Mouse (Mus musculus) intestine, embryonic 14.5 days (tissue): ENCODE results near the gene Vpreb3. TPM values are rescaled to one million over a fixed set of nuclear protein-coding genes. Genes with fewer than 3 reads are reported as not detected.
"Not testable (repeated sequence)": the region's sequence is repeated elsewhere in the genome, so short reads cannot be mapped to it uniquely, and the experiment has no call there.

Experiments used
- ATAC-seq: fragments of 200-750 bp; cut with Nextera tagmentation; replicated peaks from 2 replicates; pipeline ENCODE4 v1.8.0; 2017; ENCODE audit warnings: low read depth, moderate number of reproducible peaks, moderate TSS enrichment, moderate library complexity; ENCODE audit not compliant: low FRiP score, low TSS enrichment
- DNase-seq: peaks from one replicate; pipeline ENCODE4 v3.0.0-alpha.2; 2018; ENCODE audit warnings: low spot score
- H3K27ac ChIP-seq: fragments of 300-500 bp; sonication (generic); 2 replicates; pipeline ENCODE4 v1.5.1; 2014; ENCODE audit warnings: low read depth, mild to moderate bottlenecking, control low read depth
- H3K27me3 ChIP-seq: fragments of 300-500 bp; sonication (generic); replicated peaks from 2 replicates; pipeline ENCODE4 v1.6.1; 2014; ENCODE audit warnings: low read length, control low read depth; ENCODE audit not compliant: control insufficient read depth, insufficient read depth
- H3K36me3 ChIP-seq: fragments of 300-500 bp; sonication (generic); 2 replicates; pipeline ENCODE4 v1.6.1; 2014; ENCODE audit warnings: low read length, control low read depth; ENCODE audit not compliant: control insufficient read depth, insufficient read depth
- H3K4me1 ChIP-seq: fragments of 300-500 bp; sonication (generic); replicated peaks from 2 replicates; pipeline ENCODE4 v1.6.1; 2014; ENCODE audit warnings: low read length, control low read depth, mixed read lengths; ENCODE audit not compliant: control insufficient read depth, insufficient read depth
- H3K4me2 ChIP-seq: fragments of 300-500 bp; sonication (generic); 2 replicates; pipeline ENCODE4 v1.6.1; 2014; ENCODE audit warnings: low read length
- H3K4me3 ChIP-seq: fragments of 300-500 bp; sonication (generic); 2 replicates; pipeline ENCODE4 v1.5.1; 2014; ENCODE audit warnings: low read depth, low read length, control low read depth, mixed read lengths
- H3K9ac ChIP-seq: fragments of 300-500 bp; sonication (generic); 2 replicates; pipeline ENCODE4 v1.6.1; 2014; ENCODE audit warnings: mild to moderate bottlenecking, low read length
- H3K9me3 ChIP-seq: fragments of 300-500 bp; sonication (generic); 2 replicates; pipeline ENCODE4 v1.6.1; 2016; ENCODE audit warnings: low read length, control low read depth; ENCODE audit not compliant: control insufficient read depth
- WGBS: fragments of 180-500 bp; shearing (Covaris S2); extraction: QIAGEN DNeasy Blood & Tissue Kit; methylation state at CpG from one replicate; pipeline ENCODE4 v1.1.7; 2014; 5-methylcytosine and 5-hydroxymethylcytosine counted together
- polyA plus RNA-seq: library from polyadenylated mRNA; unstranded; fragments of >200 nt; fragmentation: Nextera tagmentation; extraction: Ambion mirVana; gene quantifications from 2 replicates; pipeline ENCODE4 v1.2.1, GENCODE M21; 2014

The Vpreb3 gene
- polyA plus RNA-seq, 1 experiment from 2014 or later, result not detected

DNA sequence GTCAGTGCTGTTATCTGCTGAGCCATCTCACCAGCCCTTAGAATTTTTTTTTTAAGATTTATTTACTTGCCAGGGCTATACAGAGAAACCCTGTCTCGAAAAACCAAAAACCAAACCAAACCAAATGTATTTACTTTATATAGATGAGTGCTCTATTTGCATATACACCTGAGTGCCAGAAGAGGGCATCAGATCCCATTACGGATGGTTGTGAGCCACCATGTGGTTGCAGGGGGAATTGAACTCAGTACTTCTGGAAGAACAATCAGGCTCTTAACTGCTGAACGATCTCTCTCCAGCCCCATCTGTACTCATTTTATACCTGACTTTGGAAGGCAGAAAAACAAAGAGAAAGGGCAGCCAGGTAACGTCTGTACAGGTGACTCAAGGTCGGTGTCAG is 32.4 kb downstream of the Vpreb3 start:
- Histone ChIP-seq H3K36me3 (no peaks in the 10 kb centered on the region), H3K4me1 (no peaks in the 10 kb centered on the region), H3K4me2 (no peak overlapping the region), H3K4me3 (no peak overlapping the region), H3K27ac (no peak overlapping the region), H3K9ac (no peak overlapping the region), H3K9me3 (no peaks in the 10 kb centered on the region), H3K27me3 (no peaks in the 10 kb centered on the region)
- DNase-seq, result no peak
- no peak for ATAC-seq
- 79% methylated on average over 5 of the region's 5 CpGs for WGBS

- DNase-seq (no peak), ATAC-seq (no peak)
- no peaks in the 10 kb centered on the region for H3K27me3 ChIP-seq
- H3K4me1 ChIP-seq, result no peaks in the 10 kb centered on the region
- no peak overlapping the region for H3K27ac ChIP-seq
- no peaks in the 10 kb centered on the region for H3K36me3 ChIP-seq
- no peak overlapping the region for H3K4me3 ChIP-seq
- H3K9me3 ChIP-seq, result no peaks in the 10 kb centered on the region
- H3K4me2 ChIP-seq, result no peak overlapping the region
- H3K9ac ChIP-seq, result no peak overlapping the region
- WGBS, result 51% methylated on average over 10 of the region's 10 CpGs
These were observed 35.4 kb downstream of the Vpreb3 start for GRCm38 (mm10) chr10:75978119-75978834.

DNA sequence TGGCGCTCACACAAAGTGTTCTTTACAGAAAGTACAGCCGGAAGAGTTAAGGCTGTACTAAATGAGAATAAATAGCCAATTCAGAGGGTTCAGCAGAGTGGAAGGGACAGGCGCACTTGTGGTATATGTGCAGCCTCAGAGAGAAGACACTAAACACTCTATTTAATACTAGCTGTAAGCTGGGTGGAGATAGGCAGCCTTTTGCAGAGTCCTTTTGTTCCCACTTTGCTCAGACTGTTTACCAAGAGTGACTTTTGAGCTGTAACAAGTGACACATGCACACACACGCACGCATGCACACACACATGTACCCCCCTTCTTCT is 35.9 kb downstream of the Vpreb3 start:
- H3K9me3 ChIP-seq, result no peaks in the 10 kb centered on the region
- H3K36me3 ChIP-seq, result no peaks in the 10 kb centered on the region
- no peak for ATAC-seq
- no peaks in the 10 kb centered on the region for H3K27me3 ChIP-seq
- DNase-seq, result no peak
- no peak overlapping the region for H3K4me3 ChIP-seq
- no peak overlapping the region for H3K4me2 ChIP-seq
- H3K4me1 ChIP-seq, result no peaks in the 10 kb centered on the region
- 89% methylated on average over 5 of the region's 5 CpGs for WGBS
- H3K9ac ChIP-seq, result no peak overlapping the region
- no peak overlapping the region for H3K27ac ChIP-seq

- no peaks in the 10 kb centered on the region for H3K27me3 ChIP-seq
- no peaks in the 10 kb centered on the region for H3K4me1 ChIP-seq
- no peak overlapping the region for H3K9ac ChIP-seq
- no peaks in the 10 kb centered on the region for H3K36me3 ChIP-seq
- no peak overlapping the region for H3K4me2 ChIP-seq
- DNase-seq (no peak), ATAC-seq (no peak)
- no peaks in the 10 kb centered on the region for H3K9me3 ChIP-seq
- H3K4me3 ChIP-seq, result no peak overlapping the region
- H3K27ac ChIP-seq, result no peak overlapping the region
- 88% methylated on average over 3 of the region's 3 CpGs for WGBS
These were observed 36.6 kb downstream of the Vpreb3 start for GRCm38 (mm10) chr10:75979432-75979831.

GRCm38 (mm10) chr10:75990430-75991042 is 47.7 kb downstream of the Vpreb3 start:
- Histone ChIP-seq H3K27me3 (no peaks in the 10 kb centered on the region), H3K9ac (no peak overlapping the region), H3K4me2 (no peak overlapping the region), H3K27ac (no peak overlapping the region), H3K9me3 (no peaks in the 10 kb centered on the region), H3K4me3 (no peak overlapping the region), H3K4me1 (peaks cover 5% of the 10 kb centered on the region; the same call in 1 of the 2 replicates), H3K36me3 (no peaks in the 10 kb centered on the region)
- ATAC-seq, result no peak
- DNase-seq, result no peak
- 81% methylated on average over 4 of the region's 4 CpGs for WGBS

DNA sequence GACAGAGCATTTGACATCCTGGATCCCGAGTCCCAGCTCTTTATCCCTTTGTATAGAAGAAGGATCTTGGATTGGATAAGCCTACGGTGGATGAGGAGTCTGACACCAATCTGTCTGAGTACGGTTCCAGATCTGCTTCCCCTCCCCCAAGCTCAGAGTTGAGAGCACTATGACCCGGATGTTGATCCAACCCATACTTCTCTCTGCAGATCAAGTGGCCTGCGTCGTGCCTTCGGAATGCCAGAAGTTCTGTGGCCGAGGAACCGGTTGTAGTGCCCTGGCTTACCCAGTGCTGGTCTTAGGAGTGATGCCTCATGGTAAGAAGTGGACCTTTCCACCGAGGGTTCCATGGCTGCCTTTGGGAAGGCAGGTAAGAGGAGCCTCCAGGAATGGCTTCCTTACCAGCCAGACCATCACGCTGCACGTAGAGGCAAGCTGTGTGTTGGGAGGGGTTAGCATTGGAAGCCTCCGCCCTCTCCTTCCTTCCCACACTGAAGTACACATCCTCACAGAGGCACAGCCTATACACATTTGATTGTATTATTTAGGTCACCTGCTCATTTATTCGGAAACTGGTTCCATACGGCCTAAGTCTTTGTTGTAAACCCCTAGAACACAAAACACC is 50.9 kb downstream of the Vpreb3 start:
- no peak for ATAC-seq
- Histone ChIP-seq H3K9me3 (no peaks in the 10 kb centered on the region), H3K27ac (no peak overlapping the region), H3K36me3 (no peaks in the 10 kb centered on the region), H3K27me3 (no peaks in the 10 kb centered on the region), H3K9ac (no peak overlapping the region), H3K4me2 (no peak overlapping the region), H3K4me3 (no peak overlapping the region), H3K4me1 (no peaks in the 10 kb centered on the region)
- no peak for DNase-seq
- 84% methylated on average over 15 of the region's 15 CpGs for WGBS

DNA sequence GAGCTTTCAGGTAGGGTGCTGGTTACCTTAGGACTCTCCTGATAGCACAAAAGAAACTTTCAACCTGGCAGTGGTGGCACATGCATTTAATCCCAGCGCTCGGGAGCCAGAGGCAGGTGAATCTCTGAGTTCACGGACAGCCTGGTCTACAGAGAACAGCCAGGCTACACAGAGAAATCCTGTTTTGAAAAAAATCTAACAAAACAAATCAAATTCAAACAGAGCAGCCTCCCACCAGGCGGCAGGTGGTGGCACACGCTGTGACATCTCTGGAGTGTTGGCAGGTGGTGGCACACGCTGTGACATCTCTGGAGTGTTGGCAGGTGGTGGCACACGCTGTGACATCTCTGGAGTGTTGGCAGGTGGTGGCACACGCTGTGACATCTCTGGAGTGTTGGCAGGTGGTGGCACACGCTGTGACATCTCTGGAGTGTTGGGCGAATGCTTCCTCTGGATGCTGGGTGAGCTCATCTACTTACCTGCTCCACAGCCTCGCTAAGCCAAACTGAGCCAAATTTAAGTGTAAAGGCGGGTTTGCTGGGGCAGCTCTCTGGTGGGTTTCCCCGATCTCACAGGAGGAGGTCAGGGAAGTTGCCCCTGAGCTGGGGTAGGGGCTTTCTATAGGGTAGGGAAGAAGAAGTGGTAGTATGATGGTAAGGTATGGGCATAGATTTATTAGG is 51.8 kb downstream of the Vpreb3 start:
- WGBS, result 82% methylated on average over 11 of the region's 13 CpGs
- ATAC-seq, H3K9ac ChIP-seq, H3K36me3 ChIP-seq, H3K4me3 ChIP-seq, H3K4me2 ChIP-seq, H3K4me1 ChIP-seq, H3K9me3 ChIP-seq, DNase-seq, H3K27me3 ChIP-seq, H3K27ac ChIP-seq: not testable (repeated sequence)

DNA sequence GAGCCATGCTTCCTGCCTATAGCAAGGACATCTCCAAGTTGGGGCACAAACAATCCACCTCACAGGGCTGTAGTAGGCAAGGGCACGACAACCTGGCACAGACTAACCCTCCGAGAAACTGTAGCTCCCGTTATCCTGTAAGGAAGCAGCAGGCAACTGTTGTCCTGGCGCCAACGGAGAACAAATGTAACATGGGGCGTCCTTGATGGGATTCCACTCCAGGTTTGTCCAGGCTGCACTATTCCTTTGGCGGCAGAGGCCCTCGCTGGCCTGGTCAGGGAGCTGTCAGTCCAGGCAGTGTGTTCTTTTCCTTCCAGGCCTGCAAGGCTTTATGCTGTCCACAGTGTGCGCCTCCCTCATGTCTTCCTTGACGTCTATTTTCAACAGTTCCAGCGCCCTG is 52.6 kb downstream of the Vpreb3 start:
- H3K4me1 ChIP-seq, result no peaks in the 10 kb centered on the region
- no peaks in the 10 kb centered on the region for H3K27me3 ChIP-seq
- H3K27ac ChIP-seq, result no peak overlapping the region
- H3K4me2 ChIP-seq, result no peak overlapping the region
- ATAC-seq (no peak), DNase-seq (no peak)
- no peaks in the 10 kb centered on the region for H3K9me3 ChIP-seq
- WGBS, result 85% methylated on average over 11 of the region's 11 CpGs
- H3K36me3 ChIP-seq, result no peaks in the 10 kb centered on the region
- no peak overlapping the region for H3K9ac ChIP-seq
- H3K4me3 ChIP-seq, result no peak overlapping the region
